Mouse (Mus musculus) CH12.LX (cell line): ENCODE data around the gene Cpt1a.

Source experiments
- CHD2 ChIP-seq: IDR thresholded peaks from 2 replicates; pipeline ENCODE4 v1.6.1; 2011; ENCODE audit warnings: low read length, improper control_type of control experiment
- CTCF ChIP-seq, 2 experiments: IDR thresholded peaks in 1 of 2; conservative IDR thresholded peaks in 1 of 2; 2 replicates each; pipeline ENCODE4 v1.5.1; 2011 to 2012; ENCODE audit warnings: low read depth in 2 of 2, low read length in 2 of 2, improper control_type of control experiment in 1 of 2, inconsistent platforms in 1 of 2, mild to moderate bottlenecking in 1 of 2, moderate library complexity in 1 of 2
- E2F4 ChIP-seq: IDR thresholded peaks from 2 replicates; pipeline ENCODE4 v1.6.1; 2011; ENCODE audit warnings: low read depth, low read length, improper control_type of control experiment; ENCODE audit not compliant: insufficient replicate concordance
- EP300 ChIP-seq: IDR thresholded peaks from 2 replicates; pipeline ENCODE4 v1.6.1; 2011; ENCODE audit warnings: low read length, improper control_type of control experiment
- HCFC1 ChIP-seq: IDR thresholded peaks from 2 replicates; pipeline ENCODE4 v1.6.1; 2012; ENCODE audit warnings: low read depth, mild to moderate bottlenecking, inconsistent platforms, low read length, improper control_type of control experiment
- KAT2A ChIP-seq: IDR thresholded peaks from 2 replicates; pipeline ENCODE4 v1.6.1; 2012; ENCODE audit warnings: low read length, improper control_type of control experiment, inconsistent platforms; ENCODE audit not compliant: insufficient replicate concordance
- MXI1 ChIP-seq: IDR thresholded peaks from 2 replicates; pipeline ENCODE4 v1.6.1; 2011; ENCODE audit warnings: mild to moderate bottlenecking, low read depth, low read length, improper control_type of control experiment
- POLR2A ChIP-seq: IDR thresholded peaks from 2 replicates; pipeline ENCODE4 v1.6.1; 2011; ENCODE audit warnings: low read depth, mild to moderate bottlenecking, improper control_type of control experiment, low read length
- POLR2AphosphoS2 ChIP-seq: IDR thresholded peaks from 2 replicates; pipeline ENCODE4 v1.6.1; 2011; ENCODE audit warnings: low read depth, low read length, improper control_type of control experiment
- TBP ChIP-seq: conservative IDR thresholded peaks from 2 replicates; pipeline ENCODE4 v1.6.1; 2011; ENCODE audit warnings: low read depth, low read length, improper control_type of control experiment
- USF1 ChIP-seq: IDR thresholded peaks from 2 replicates; pipeline ENCODE4 v1.6.1; 2014; ENCODE audit warnings: low read depth, mild to moderate bottlenecking, inconsistent platforms, low read length, improper control_type of control experiment
- ZC3H11A ChIP-seq: IDR thresholded peaks from 2 replicates; pipeline ENCODE4 v1.6.1; 2012; ENCODE audit warnings: low read depth, mild to moderate bottlenecking, inconsistent platforms, low read length, improper control_type of control experiment
- ZMIZ1 ChIP-seq: IDR thresholded peaks from 2 replicates; pipeline ENCODE4 v1.6.1; 2012; ENCODE audit warnings: low read depth, mild to moderate bottlenecking, inconsistent platforms, low read length, improper control_type of control experiment
- ZNF384 ChIP-seq: IDR thresholded peaks from 2 replicates; pipeline ENCODE4 v1.6.1; 2012; ENCODE audit warnings: low read depth, low read length, improper control_type of control experiment, inconsistent platforms

DNA sequence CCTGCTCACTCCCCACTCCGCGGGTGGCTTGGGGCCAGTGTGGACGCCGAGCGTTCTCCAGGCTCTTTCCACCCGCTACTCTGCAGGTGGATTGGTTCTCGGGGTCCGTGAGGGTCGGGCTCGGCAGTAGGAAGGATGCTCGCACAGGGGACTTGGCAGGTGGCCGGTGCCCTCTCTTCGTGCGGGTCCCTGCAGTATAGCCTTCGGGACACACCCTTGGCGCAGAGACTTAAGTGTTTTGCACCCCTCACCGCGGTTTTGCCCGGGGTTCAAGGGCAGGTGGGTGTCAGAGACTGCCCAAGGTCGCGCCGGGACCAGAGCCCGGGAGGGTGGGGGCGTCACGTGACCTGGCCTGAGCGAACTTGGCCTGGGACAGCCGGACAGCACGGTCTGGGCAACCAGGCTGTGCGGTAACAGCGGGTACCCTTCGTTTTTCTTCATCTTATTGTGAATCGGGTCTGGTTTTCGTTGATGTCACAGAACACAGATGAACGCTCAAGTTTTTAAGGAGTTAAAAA, 1.7 kb downstream of the Cpt1a start:
- no peak for TF ChIP-seq HCFC1
- TF ChIP-seq E2F4 = no peak
- no peak for TF ChIP-seq CTCF (conservative IDR thresholded peaks at IDR 0.05 in 1 of 2, IDR thresholded peaks at IDR 0.05 in 1 of 2; ENCODE audit: low read depth in 2 of 2, low read length in 2 of 2)
- TF ChIP-seq MXI1 = no peak; the same call in 1 of the 2 replicates
- no peak for TF ChIP-seq POLR2AphosphoS2
- no peak for TF ChIP-seq CHD2
- TF ChIP-seq EP300 = no peak
- TF ChIP-seq POLR2A = no peak
- no peak for TF ChIP-seq ZNF384
- no peak for TF ChIP-seq KAT2A
- TF ChIP-seq ZMIZ1 = no peak
- TF ChIP-seq USF1 = peak; percentile 89
- TF ChIP-seq TBP = no peak
- no peak for TF ChIP-seq ZC3H11A
